Mouse (Mus musculus) C2C12 (cell line): ENCODE measurements around the gene Gen1.

Experiments
- CTCF ChIP-seq: IDR thresholded peaks from one replicate; pipeline ENCODE4 v1.5.1; 2011; ENCODE audit not compliant: control insufficient read depth, insufficient read depth, insufficient read length
- MYOG ChIP-seq: IDR thresholded peaks from one replicate; pipeline ENCODE4 v1.6.1; 2011; ENCODE audit not compliant: control insufficient read depth, insufficient read length; ENCODE audit errors: extremely low read depth

DNA sequence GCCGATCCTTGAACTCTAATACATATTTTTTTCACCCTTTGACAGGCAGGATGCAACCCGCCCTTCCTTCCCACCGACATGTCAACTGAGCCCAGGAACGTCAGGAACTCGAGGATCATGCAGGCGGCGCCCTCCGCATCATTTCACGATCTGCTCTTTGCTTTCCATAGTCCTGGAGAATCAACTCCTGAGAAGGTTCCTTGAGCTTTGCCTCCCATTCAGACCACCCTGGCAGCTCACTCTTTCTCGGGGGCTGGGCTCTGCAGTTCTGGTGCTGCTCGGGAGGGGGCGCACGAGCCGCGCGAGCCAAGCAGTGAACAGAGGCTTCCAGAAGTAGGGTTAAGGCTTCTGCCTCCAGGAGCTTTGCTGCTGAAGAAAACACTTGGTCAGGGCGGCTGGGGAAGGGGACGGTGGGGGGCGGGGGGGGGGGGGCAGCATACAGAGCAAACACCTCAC, 69.4 kb downstream of the Gen1 start:
- TF ChIP-seq CTCF (peak; percentile 82), MYOG (no peak)
